Mouse (Mus musculus) neutrophil, adult 5-6 weeks (primary cell): ENCODE results near the gene Otulinl. TPM values are rescaled to one million over a fixed set of nuclear protein-coding genes. Genes with fewer than 3 reads are reported as not detected.

Experiments used
- ATAC-seq: fragments of 151-379, 151-347 bp; 2 replicates; pipeline ENCODE4 v1.8.0; 2017; ENCODE audit warnings: mild to moderate bottlenecking, moderate TSS enrichment; ENCODE audit not compliant: insufficient number of reproducible peaks, poor library complexity, low FRiP score, severe bottlenecking; ENCODE audit errors: extremely low read depth
- total RNA-seq: library from RNA; stranded (forward); fragments of 200-1000 nt; gene quantifications from 2 replicates; pipeline ENCODE4 v1.2.3, GENCODE M21; 2017

Gene Otulinl
- total RNA-seq, 1 experiment from 2014 or later, result 31.5 TPM

DNA sequence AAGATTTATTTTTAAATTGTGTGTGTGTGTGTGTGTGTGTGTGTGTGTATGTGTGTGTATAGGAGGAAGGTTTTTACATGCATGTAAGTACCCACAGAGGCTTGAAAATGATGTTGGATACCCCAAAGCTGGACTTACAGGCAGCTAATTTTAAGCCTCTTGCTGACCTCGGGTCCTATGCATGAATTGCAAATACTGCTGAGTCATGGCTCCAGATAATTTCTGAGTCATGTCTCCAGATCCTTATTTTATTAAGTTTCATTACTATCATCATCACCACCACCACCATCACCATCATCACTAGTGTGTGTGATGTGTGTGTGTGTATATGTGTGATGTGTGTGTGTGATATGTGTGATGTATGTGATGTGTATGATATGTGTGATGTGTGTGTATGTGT is 18.7 kb downstream of the Otulinl start:
- no peak for ATAC-seq

DNA sequence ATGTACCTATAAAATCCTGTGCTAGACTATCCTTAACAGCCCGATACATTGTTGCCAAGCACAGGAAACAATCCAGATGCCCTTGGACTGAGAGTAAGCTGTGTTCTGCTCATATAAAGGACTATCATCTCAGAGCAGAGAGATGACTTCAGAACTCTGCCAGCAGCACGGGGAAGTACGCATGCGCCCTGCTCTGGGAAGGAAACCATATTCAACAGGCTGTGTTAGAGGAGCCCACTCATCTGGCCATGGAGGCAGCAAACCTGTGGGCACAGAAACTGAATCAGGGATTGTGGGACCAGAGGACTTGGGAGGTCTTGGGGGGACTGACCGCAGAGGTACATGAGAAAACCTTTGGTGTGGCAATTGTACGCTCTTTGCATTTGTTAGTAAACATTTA is 19.7 kb downstream of the Otulinl start:
- ATAC-seq, result no peak

DNA sequence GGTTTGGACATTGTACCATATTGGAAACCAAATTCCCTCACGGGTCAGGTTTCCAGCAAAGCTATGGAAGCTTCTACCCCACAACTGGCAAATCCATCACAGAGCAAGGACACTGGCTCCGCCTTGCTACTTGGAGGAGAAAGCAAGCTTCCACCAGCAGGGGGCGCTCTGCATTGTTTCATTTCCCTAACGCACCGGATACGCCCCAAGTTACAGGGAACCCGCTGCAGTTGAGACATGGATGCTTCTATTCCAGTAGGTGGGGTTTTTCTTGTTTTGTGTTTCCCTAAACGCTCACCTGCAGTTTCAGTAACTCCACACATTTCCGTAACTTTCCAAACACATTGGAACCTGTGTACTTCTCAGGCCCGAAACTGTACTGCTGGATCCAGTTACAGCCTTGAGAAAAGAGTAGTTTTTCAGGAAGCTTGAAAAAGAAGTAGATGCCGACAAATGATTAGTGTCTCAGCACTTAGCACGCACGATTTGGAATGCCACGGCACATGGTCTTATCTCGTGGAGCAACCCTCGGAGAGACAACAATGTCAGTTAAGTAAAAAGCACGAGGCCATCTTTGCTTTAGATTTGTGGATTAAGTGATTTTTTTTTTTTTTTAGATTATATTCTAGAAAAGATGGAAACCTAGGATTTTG is 21.7 kb downstream of the Otulinl start:
- ATAC-seq, result peak; percentile 84

DNA sequence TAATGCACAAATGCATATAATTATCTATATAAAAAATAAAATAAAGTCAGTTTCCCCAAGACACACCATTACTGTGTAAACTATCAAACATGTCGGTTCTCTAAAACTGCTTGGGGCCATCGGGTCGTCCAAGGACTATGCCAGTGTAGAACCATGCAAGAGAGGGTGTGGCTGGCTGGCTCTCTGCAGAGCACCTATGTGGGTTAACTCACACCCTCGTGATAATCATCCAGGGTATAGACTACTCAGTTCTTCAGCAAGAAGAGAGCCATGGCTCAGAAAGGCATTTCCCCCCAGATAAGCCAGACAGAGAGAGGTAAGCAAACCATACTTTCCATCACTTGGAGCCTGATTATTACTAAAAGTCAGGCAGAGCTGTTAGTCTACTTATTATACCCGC is 22.2 kb downstream of the Otulinl start:
- no peak for ATAC-seq

DNA sequence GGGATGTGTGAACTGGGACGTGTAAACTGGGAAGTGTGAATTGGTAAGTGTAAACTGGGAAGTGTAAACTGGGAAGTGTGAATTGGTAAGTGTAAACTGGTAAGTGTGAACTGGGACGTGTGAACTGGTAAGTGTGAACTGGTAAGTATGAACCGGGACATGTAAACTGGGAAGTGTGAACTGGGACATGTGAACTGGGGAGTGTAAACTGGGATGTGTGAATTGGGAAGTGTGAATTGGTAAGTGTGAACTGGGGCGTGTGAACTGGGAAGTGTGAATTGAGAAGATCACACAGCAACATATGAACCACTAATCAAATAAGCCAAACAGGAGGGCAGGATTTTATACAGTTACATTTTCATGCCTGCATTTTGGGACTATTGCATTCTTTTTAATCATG is 23.0 kb downstream of the Otulinl start:
- ATAC-seq, result no peak

DNA sequence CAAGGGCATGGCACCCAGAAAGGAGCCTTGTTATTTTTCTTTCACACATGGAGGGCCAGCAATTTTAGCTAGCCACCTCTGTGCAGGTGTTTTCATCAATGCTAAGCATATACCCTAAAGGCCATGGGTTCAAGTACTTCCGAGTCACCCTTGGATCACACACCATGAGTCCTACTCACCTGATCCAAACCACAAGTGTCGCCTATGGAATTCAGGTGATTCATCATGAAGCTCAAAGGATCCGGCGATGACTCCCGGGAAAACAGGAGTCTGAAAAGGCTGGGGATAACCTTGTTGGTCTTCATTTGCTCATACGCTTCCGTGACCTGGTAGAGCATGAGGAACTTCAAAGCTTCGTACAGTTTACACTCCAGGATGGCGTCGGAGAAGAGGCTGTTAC is 23.5 kb downstream of the Otulinl start:
- ATAC-seq, result no peak

DNA sequence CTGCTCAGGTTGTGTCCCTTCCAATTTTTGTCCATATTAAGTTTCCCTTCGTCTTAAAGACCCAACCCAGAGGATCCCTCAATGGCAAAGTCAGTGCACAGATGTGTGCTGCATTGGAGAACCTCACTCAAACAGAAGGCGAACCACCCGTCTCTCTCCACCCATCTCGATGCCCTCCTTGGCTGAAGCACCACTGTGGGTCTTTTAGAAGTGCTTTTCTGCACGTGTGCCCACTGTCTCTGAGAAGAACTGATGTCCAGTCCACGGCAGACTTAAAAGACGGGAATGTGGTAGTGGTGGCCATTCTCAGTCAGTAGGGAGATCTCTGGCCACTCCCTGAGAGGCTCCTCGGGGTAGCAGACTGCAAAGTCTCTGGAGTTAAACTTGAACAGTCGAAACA is 24.8 kb downstream of the Otulinl start:
- ATAC-seq, result no peak

DNA sequence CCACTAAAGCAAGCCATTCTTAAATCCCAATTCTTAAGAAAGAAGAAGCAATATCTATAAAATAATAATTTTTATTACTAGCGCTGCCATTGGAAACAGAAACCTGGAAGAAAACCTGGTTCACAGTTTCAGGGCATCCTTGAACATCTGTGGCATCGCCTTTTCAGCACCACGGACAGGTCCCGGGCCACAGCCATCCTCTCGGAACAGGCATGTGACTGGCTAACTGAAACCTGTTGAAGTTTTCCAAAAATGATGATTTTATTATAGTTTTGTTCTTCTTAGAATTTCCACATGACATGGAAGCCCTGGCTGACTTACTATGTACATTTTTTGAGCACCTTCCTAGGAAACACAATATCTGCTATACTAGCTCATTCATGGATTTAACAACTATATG is 26.4 kb downstream of the Otulinl start:
- ATAC-seq, result no peak

DNA sequence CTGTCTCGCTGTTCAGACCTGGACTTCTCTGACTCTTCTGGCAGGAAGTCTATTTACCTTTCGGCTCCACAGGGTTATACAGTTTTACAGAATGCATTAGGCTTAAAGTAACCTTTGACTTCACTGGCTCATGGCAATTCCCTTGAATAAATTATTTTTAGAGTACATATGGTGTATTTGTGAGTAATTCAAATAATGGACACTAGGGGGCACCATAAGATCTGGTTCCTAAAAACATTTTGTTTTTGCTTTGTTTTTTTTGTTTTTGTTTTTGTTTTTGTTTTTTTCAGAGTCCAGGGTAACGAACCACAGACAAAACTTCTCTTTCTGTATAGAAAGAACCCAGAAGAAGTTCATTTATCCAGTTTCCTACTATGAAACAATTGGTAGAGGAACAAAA is 33.7 kb downstream of the Otulinl start:
- no peak for ATAC-seq

DNA sequence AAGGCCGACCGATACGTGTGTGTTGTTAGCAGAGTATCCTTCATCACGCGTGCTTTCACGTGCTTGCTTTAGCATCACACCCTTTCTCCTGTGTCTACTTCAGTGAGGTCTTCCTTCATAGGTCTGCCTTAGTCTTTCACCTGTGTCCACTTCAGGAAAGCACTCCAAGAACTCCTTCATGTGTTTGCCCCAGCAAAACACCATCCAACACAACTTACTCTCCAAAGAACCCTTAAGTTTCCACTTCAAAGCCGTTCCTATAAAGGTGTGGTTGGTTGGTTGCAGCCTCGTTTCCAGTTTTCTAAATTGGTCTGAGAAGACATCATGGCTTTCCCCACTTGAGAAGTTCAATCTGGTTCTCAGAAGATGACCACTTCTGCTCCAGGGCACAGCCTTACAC is 34.7 kb downstream of the Otulinl start:
- ATAC-seq, result no peak

DNA sequence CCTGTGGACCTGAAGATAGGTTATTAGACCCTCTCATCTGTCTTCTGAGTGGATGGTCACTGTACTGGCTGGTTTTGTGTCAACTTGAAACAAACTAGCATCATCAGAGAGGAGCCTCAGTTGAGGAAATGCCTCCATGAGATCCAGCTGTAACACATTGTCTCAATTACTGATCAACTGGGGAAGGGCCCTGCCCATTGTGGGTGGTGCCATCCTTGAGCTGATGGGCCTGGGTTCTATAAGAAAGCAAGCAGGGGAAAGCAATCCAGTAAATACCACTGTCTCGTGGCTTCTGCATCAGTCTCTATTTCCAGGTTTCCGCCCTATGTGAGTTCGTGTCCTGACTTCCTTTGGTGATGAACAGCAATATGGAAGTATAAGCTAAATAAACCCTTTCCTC is 36.1 kb downstream of the Otulinl start:
- no peak for ATAC-seq

DNA sequence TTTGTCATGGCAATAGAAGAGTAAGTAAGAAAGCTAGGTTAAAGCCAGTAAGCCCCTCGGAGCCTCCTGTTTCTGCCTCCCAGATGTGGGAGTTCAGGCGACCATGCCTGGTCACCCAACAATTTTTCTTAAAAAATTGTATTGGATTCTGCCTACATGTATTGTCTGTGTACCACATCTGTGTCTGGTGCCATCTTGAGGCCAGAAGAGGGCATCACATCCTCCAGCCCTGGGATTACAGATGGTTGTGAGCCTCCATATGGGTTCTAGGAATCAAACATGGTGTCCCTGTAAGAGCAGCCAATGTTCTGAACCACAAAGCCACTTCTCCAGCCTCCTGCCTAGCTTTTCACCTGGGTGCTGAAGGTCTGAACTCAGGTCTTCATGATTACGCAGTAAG is 38.5 kb downstream of the Otulinl start:
- ATAC-seq, result peak; percentile 78; the same call in 1 of the 2 replicates

DNA sequence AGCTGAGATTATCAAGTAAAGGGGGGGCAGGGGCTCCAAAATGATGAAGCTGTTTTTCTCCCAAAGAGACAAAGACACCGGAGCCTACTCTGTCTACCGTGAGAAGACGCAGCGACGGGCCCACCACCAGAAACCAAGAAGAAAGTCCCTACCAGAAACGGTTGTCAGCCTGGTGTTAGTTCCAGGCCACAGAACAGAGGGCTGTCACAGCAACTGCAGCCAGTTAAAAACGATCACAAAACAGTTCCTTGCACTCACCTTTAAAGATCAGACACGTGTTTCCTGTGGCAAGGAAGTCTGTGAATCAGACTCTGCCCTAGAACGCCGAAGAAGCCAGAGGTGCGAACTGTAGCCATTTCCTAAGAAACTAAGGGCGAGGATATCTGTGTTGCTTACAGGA is 40.2 kb downstream of the Otulinl start:
- ATAC-seq, result peak; percentile 73

DNA sequence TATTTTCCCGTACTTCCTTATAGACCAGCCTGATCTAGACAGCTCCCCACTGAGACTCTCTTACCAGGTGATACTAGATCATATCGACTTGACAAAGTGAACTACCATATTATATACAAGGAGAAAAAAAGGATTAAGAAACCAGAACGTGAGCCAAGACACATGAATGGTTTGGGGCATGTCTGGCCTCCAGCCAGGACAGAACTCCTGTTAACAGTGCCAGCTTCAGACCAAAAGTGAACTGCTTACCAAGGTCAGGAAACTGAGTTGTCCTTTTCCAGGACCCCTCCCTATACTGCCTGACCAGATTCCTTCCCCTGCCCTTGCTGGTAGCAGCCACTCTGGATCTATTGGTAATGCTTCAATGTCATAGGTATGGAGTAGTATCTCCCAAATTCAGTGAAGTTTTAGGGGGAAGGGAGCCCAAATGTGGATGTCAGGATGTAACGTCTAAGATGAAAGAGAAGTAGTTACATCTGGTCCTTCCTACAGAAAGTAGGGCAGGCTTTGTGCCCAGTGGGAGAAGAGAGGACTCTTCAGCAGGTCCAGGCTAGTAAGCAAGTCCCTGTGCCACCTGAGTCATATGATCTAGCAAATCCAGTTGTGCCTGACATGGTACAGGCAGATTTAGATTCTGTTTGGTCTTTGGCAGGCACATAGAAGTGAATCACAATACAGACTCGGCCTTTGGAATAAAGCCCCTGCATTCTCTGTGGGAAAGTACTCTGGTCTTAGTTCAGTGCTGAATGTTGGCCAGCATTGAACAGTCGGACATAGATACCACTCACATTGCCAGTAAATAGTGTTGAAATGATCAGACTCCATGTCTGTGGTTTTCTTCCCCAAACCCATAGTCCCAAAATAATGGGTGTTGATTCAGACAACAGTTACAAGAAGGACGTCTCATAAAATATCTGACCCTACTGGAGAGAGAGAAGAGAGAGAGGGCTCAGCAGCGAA is 47.2 kb downstream of the Otulinl start:
- no peak for ATAC-seq

DNA sequence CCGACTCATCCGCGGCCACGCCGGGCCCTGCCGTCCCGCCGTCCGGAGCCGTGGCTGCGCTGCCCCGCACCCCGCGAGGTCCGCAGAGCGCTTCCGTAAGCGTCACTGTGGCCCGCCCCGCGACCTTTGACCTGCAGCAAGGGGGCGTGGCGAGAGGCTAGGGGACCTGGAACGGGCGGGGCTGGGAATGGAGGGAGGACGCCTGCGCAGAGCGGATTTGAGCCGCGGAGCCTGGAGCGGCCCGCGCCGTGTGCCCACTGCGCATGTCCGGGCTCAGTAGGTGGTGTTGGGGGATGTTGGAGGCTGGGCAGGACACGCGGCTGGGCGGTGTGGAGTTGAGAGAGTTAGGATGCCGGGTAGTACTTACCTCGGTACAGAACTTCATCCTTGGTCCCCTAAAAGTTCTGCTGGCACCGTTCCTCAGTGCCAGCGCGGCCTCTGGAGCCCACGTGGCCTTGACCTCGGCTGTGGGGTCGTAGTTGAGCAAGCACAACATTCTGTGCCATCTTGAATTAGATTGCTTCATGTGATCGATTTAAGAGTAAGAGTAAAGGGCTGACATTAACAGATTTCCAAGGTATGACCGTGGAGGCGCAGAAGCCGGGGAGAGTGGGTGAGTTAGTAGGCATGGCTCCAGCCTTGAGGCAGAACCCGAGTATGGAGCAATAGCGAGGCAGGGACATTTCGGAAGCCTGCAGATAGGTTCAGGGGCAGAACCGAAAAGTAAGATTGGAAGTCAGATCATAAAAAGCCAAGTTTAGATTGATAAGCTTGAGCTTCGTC is 50.6 kb downstream of the Otulinl start, which contains the start of gene Otulin:
TSS of gene Otulin (minus strand) at position 93 of the 783 bp plus-strand sequence.
- peak; percentile 92 for ATAC-seq

DNA sequence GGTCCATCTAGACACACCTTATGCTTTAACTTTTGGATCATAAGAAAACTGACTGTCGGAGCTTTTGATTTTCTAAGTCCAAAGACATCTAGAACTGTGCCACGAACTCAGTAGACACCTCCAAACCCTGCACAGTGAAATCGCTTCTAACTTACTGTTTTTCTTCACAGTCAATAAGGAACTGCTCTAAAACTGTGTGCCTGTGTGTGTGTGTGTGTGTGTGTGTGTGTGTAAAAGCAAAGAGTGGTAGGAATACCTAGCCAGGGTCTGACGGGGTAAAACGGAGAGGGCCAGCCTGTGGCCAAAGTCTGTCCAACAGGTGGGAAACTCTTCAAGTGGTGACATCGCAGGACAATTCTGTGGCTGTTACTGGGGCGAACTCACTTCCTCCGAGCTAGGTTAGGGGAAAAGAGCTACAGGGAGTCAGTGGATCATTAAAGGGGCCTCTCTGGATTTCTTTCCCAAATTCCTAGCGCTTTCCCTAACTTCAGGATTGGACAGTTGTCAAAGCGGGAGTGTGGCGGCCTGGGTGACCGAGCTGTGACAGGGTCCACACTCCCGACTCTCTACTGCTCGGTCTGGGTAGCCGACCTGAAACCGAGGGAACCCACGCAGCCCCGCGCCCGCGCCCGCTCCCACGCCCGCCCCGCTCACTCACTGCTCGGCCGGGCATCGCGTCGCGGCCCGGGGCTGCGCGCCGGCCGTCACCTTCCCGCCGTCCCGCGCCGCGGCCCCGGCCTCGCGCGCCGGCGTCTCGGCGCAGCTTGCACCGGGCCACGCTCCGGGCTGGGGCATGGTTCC is 51.4 kb downstream of the Otulinl start:
- ATAC-seq, result no peak

DNA sequence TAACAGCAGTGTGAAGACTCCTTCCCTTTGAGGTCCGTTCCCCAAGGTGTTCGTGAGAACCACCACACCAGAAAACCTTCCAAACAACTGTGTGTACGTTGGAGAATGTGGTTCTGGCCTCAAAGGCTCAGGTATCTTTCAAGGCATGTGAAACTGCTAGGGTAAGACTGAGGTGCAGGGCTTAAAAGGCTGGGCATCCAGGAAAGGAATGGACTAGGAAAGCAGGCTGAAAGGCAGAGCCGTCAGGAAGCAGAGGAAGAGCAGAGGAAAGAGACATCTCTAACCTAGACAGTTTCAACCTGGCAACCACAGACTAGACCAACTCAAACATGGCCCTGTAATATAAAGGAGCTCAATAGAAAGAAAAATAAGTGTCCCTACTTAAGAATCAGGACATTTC is 52.3 kb downstream of the Otulinl start:
- ATAC-seq, result no peak

DNA sequence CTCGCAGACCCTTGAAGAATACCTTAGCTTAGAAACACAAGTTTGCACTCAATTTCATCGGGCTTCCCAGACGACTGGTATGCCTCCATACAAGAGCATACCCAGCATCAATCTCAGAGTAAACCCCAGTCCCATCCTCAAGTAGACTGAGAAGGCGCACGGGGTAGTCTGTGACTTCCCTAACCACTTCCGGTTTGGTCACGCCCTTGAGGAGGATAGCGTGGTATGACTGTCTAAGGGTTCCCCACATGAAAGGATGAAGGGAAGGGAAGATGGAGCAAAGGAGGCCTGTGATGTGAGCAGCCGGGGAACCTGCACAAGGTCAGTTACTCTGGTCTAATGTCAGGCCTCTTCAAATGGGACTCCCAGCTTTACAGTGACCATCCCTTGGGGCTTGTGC is 53.6 kb downstream of the Otulinl start:
- ATAC-seq, result peak; percentile 31

DNA sequence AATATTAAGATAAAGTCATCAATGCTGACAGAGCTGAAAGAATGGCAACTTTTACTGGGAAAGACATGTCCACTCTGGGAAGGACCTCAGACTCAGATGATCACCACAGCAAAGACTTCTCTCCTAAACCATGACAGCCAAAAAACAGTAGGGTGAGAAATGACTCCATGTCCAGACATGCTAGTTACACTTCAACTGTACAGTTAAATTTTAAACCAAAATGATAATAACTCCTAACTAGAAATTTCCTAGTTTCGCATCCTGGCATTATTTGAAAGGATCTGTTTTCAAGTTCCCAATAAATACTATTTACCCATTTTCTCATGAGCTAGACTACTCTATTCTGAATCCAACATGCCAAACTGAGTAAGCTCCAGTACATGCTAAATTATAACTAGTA is 55.1 kb downstream of the Otulinl start:
- ATAC-seq, result no peak
